Mouse (Mus musculus): ENCODE results near the gene Trim63.

The Trim63 gene

DNA sequence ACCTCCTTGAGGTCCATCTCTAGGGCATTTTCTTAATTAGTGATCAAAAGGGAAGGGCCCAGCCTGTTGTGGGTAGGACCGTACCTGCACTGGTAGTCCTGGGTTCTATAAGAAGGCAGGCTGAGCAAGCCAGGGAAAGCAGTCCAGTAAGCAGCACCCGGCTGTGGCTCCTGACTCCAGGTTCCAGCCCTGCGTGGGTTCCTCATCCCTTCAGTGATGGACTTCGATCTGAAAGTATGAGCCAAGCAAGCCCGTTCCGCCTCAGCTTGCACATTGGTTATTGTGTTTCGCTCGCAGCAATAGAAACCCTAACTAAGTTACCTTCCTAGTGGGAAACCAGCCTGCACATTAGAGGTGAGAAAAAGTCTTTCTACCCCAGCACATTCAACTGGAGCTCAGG lies 17.6 kb upstream of the Trim63 start:
- intact Hi-C loops (cut with DNase I): no loop called here

DNA sequence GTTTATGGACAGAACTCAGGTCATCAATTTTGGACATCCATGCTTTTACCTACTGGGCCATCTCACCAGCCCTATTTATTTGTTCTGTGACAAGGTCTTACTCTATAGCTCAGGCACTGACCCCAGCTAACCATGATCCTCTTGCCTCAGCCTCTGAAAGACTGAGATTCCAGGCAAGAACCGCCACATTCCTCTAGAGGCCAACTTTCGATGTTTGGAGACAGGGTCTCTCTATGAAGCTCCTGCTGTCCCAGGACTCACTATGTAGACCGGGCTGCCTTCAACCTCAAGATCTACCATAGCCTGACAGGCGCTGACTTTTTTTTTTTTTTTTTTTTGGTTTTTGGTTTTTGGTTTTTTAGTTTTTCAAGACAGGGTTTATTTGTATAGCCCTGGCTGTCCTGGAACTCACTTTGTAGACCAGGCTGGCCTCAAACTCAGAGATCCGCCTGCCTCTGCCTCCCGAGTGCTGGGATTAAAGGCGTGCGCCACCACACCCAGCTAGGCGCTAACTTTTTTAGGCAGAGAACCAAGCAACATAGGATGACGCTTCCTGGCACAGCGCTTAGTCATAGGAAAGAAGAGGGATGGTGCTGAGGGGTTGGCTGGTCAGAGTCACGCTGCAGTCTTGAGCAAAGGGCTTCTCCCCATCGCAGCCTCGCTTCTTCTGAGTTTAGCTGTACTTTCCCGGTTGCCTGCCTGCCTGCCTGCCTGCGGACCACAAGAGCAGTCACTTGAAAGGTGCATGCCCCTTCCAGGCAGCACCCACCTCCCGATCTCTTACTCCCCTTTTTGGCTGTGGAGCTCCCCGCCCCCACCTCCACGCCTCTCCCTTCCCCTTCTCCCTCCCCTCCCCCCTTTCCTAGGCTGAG lies 16.1 kb upstream of the Trim63 start:
- intact Hi-C loops (cut with DNase I): no loop called here

DNA sequence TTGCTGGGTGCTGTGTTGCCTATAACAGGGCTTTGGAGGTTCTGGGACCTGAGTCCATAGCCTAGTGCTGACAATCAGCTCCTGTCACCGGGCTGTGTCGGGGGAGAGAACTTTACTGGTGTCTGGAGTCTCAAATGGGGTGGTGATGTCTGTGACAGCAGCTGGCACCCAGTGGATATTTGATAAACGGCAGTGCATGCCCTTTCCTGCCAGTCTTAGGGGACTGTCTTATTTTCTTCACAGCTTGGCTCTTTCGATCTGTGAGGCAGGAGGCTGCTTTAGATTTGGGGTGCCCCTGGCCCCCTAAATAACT lies 15.5 kb upstream of the Trim63 start:
- intact Hi-C loops (cut with DNase I): no loop called here

DNA sequence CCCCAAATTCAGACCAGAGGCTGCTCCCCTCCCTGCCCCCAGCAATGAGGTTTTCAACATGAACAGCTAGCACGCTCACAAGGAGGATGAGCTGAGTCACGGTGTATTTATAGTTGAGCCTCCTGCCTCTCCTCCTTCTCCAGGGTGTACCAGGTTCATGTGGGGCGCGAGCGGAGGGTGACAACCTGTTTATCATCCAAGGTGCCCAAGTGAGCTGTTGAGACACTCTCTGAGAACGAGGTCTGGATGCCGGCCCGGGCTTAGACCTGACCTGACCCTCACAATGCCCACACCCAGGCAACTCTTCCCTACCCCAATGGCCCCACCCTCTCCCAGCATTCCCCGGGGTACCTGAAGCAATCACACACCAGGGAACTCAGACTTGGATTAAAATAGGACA lies 14.6 kb upstream of the Trim63 start:
- intact Hi-C loops (cut with DNase I): no loop called here

DNA sequence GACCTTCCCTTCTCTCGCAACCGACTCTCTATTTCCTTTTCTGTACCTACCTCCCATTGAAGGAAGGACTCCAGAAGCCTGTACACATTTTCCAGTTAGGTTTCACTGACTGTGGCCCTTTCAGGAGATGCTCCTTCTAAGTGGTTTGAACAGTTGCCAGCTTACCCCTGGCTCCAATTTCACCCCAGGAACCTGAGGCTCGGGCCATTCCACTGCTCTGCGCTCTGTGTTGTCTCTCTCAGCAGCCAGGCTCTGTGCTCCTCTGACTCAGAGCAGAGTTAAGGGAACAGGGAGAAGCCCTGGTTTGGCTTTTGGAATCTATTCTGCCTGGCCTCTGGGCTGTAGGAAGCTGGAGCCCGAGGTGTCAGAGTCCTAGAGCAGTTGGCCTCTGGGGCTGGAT lies 12.8 kb upstream of the Trim63 start:
- intact Hi-C loops (cut with DNase I): no loop called here

DNA sequence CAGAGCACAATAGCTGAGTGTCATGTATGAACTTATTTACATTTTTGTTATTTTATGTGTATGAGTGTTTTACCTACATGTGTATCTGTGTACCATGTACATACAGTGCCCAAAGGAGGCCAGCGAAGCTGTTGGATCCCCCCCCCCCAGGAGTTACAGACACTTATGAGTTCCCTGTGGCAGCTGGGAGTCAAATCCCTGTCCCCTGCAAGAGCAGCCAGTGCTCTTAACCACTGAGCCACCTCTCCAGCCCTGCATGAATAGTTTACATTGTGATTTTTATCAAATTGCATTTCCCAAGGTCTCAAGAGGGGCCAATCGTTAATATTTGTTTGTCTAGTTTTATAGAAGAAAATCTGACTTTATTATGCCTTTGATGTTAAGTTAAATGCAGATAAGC lies 8.0 kb upstream of the Trim63 start:
- intact Hi-C loops (cut with DNase I): no loop called here

DNA sequence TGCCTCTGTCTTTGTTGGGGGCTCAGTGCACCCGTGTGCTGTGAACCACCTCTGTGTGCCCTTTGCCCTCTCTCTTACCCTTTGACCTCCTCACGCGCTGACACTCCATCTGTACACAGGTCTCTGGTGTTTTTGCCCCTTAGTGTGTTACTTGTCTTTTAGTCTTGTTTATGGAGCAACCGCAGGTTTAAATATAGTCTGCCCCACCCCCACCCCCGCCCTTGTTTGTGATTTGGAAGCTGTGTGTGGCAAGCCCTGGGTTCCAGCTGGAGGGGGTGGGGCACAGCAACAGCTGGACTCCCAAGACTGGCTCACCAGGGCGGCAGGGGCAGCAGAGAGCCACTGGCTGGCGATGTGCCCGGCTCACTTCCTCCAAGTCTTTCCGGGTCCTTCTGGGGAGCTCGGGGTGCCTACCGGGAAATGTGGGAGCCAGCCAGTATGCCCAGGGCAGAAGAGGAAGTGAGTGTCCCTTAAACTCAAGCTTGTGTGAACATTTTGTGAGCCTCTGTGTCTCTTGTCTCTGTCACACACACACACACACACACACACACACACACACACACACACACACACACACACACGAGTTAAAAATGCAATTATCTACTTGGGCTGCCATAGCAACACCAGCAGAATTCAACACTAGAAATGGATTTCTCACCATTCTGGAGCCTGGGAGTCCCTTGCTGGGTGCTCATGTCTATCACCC lies 7.4 kb upstream of the Trim63 start:
- intact Hi-C loops (cut with DNase I): no loop called here

DNA sequence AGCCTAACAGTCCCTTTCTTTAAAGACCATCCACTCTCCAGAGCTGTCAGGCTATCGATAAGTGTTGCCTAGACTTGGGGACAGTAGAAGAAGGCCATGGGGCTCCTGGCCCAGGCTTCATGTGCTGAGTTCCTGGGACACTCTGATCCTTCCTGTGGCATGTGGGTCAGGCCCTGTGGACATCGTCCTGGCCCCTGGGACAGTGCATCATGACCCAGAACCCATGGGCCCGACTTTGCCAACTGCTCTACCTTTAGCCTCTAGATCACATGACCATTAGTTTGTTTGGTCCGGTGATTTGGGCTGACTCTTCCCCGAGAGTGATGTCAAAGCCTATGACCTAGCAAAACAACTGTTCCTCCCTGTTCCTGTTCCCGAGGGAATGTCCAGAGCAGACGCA lies 4.8 kb upstream of the Trim63 start:
- intact Hi-C loops (cut with DNase I): loop anchor here (5.0 kb wide), 1 partner anchor 47 kb away; no protein-coding TSS in a partner anchor

DNA sequence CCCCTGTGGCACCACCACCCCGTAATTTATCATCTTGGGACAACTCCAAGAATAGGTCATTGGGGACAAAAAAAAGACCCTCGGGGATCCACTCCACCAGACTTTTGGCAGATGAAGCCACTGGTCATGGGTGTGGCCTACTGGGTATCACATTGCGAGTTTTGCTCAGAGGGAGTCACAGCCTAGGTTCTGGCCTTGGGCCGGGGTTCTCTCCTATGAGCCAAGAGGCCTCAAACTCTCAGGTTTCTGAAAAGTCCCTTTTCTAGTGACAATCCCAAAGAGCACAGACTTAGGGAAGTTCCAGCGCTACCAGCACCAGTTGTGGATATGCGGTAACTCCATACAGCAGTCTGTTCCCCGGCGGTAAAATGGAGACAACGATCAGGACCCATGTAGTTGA lies 4.3 kb upstream of the Trim63 start:
- intact Hi-C loops (cut with DNase I): loop anchor here (5.0 kb wide), 1 partner anchor 47 kb away; no protein-coding TSS in a partner anchor

DNA sequence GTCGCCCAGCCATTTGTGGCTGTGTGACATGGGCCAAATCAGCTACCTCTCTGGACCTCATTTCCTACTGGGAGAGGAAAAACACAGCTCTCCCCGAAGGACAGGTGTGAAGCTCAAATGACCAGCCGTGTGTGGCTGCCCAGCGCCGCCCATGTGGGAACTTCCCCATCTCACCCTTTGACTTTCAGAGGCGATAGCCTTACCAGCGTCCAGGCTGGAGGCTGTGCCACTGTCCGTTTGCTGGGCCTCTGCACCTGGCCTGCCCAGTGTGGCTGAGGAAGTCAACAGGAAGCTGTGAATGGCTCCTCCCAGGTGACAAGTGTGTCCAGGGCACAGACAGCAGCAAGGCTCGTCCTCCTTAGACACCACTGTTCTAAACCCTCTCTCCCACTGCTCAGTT lies 3.1 kb upstream of the Trim63 start:
- intact Hi-C loops (cut with DNase I): loop anchor here (5.0 kb wide), 1 partner anchor 46 kb away; no protein-coding TSS in a partner anchor

DNA sequence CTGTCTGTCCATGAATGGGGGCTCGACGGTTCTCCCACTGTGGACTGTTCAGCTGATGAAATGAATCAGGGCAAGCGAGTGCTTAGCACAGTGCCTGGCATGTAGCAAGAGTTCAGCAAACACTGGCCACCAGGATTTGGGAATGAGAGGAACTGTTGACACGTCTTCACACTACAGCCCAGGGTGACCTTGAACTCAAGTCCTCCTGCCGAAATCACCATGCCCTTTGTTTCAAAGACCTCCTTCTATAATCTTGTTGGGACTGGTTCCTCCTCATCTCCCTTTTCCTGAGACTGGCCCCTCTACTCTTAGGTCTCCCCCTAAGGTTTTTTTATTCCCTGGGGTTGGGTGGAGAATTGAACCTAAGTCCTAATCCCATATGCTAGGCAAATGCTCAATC lies 2.6 kb upstream of the Trim63 start:
- intact Hi-C loops (cut with DNase I): loop anchor here (5.0 kb wide), 1 partner anchor 45 kb away; no protein-coding TSS in a partner anchor

DNA sequence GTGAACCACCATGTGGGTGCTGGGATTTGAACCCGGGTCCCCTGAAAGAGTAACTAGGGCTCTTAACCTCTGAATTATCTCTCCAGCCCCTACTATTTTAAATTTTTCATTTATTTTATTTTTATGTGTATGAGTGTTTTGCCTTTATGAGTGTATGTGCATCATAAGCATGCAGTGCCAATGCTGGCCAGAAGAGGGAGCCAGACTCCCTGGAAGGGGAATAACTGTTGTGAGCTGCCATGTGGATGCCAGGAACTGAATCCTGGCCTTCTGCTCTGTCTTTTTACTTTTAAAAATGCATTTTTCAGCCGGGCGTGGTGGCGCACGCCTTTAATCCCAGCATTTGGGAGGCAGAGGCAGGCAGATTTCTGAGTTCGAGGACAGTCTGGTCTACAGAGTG lies 2.0 kb upstream of the Trim63 start:
- intact Hi-C loops (cut with DNase I): loop anchor here (5.0 kb wide), 1 partner anchor 44 kb away; no protein-coding TSS in a partner anchor

DNA sequence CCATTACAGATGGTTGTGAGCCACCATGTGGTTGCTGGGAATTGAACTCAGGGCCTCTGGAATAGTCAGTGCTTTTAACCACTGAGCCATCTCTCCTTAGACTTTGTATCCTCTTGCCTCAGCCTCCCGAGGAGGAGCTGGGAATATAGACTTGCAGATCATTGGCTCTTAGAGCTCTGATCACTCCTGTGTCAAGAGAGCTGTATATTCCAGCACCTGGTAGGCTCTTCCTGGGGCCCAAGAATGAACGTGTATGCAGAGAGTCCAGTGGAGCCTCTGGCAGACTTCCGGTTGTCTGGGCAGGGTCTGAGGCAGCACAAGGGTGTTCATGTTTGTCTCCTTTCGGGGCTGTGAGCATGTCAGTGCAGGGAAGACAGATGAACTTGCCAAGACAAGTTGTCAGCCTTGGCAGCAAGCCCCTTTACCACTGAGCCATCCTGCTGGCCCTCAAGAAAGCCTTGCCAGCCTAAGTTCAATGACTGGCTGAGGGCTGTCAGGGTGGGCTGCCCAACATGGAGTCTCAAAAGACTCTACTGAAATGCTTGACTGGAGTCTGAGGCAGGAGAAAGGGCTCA lies 752 bp upstream of the Trim63 start:
- intact Hi-C loops (cut with DNase I): loop anchor here (5.0 kb wide), 1 partner anchor 43 kb away; no protein-coding TSS in a partner anchor

DNA sequence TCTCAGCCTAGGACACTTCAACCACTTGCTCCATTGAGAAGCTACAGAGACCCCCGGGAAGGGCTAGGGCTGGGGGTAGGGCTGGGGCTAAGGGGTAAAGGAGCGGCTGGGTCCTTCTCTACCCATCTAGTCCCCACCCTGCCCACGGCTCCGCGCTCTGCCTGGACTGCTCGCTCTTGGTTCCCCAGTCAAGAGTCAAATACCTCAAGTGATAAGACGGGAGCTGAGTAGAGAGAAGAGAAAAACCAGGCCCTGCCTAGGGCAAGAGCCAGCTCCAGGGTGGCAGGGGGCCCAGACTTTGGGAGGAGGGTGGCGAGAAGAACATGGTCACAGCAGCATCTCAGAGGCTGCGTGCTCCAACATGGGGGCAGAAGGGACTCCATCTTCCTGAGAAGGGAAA lies 550 bp downstream of the Trim63 start:
- intact Hi-C loops (cut with DNase I): no loop called here

DNA sequence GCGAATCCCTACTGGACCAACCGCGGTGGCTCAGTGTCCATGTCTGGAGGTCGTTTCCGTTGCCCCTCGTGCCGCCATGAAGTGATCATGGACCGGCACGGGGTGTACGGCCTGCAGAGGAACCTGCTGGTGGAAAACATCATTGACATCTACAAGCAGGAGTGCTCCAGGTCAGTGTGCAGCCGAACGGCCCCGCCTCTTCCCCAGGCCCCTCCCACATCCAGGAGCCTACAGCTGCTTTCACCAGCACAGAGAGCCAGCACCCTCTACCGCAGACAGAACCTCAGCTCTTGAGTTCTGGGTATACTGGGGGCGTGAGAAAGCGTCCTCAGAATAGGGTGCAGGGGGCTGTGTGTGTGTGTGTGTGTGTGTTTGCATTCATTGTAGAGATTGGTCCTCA lies 1.5 kb downstream of the Trim63 start:
- intact Hi-C loops (cut with DNase I): no loop called here

DNA sequence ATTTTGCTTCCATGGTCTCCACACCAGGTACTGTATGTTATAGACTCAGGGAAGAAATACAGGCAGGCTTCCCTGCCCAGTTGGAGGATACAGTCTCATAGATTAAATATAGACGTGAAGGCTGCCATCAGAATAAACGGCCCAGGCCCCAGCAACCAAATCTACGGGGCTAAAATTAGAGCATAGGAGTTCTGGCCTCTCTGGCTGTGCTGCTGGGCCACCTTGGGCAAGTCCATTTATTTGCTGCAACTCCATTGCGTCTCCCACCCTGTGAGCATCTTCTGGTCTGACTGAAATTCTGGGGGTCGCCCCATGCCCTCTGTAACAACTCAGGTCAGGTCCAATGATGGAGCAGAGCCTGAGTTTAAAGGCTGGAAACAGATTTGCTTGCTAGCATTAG lies 4.2 kb downstream of the Trim63 start:
- intact Hi-C loops (cut with DNase I): no loop called here

DNA sequence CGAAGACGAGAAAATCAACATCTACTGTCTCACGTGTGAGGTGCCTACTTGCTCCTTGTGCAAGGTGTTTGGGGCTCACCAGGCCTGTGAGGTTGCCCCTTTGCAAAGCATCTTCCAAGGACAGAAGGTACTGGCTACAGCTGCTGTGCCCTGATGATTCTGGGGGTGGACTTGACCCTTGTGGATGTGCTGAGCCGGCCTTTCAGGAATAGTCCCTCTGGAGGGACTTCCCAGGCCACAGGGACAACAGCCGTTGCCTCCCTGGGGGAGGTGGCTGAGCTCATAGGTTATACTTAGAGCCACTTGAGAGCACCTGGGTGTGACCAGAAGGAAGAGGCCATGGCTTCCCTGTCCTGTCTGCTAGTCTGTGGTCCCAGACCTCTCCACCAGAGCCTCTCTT lies 4.8 kb downstream of the Trim63 start:
- intact Hi-C loops (cut with DNase I): no loop called here

DNA sequence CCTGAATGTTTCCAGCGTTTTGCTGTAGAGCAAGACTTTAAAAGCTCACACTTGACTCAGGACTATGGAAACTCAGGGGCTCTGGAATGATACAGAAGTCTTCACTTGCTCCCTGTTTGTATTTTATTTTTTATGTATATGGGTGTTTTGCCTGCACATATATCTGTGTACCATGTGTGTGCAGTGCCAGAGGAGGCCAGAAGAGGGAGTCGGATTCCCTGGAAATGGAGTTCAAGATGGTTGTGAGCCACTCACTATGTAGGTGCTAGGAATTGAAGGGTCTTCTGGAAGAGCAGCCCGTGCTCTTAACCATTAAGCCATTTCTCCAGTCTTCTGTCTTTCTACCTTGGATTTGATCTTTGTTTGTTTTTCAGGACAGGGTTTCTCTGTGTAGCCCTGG lies 6.6 kb downstream of the Trim63 start:
- intact Hi-C loops (cut with DNase I): no loop called here

DNA sequence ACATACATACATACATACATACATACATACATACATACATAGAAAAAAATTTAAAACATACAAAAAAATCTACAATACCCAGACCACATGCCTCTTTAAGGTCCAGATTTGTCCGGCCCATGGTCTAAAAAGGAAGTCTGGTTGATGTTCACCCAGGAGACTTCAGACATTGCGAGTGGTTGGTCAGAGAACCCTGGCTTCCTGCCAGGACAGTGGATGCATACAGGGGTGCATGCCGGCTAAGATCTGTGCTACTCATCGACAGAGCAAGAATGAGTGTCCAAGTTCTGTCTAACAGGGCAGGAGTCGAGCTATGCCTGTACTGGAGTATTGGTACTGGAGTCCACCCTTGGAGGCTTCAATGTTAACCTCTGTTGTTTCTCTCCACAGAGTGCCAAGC lies 9.7 kb downstream of the Trim63 start:
- intact Hi-C loops (cut with DNase I): no loop called here

DNA sequence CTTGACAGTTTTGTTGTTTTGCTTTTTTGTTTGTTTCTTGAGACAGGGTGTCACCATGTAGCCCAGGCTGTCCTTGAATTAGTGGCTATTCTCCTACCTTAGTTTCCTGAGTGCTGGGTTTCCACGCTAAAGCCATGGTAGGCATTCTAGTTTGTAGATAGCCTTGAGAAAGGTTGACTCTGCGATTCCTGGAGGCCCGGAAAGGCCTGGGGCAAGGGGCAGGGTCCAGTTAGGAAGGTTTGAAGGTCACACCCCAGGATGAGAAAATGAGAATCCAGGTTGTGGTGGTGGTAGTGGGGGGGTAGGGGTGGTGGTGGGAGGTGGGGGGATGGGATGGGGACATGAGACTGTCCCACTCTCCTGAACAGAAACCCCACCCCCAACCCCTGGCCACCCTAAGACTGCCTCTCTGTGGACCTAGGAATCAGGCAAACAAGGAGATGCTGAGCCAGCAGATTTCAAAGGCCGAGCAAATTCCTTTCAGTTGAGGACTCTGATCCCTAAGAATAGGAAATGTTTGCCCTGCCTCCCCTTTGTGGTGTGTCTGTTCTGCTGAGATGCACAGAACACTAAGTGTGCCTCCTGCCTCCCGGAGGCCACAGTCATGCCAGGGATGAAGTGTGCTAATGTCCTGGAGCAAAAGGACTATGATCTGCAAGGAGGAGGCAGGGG lies 12.1 kb downstream of the Trim63 start:
- intact Hi-C loops (cut with DNase I): no loop called here

DNA sequence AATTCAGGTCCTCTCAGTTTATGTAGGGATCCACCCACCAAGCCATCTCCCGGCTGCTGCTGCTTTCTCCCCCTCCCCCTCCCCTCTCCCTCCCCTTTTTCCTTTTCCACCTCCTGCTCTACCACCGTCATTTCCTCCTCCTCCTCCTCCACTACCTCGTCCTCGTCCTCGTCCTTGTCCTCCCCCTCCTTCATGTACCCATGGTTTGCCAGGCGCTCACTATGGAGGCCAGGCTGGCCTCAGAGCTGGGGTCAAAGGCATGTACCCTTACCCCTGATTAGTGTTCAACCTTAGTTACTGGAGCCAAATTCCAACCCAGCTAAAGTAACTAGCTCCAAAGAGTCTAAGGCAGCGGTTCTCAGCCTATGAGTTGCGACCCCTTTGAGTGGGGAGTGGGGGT lies 13.2 kb downstream of the Trim63 start:
- intact Hi-C loops (cut with DNase I): no loop called here

DNA sequence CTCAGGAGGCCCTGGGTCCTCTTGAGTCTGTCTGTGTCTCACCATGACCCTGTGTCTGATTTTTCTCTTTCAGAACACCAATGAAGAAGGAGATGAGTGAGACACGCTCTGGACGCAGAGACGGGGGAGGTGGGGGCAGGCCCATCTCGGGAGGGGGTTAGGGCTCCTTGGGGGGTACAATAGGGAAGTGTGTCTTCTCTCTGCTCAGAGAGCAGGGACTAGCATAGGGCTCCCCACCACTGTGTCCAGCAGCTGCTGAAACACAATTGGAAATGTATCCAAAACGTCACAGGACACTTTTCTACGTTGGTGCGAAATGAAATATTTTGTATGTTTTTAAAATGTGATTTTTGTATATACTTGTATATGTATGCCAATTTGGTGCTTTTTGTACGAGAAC lies 13.9 kb downstream of the Trim63 start:
- intact Hi-C loops (cut with DNase I): no loop called here
